26 mouse cellular contexts compared by ENCODE assay signal in genomic region chr8:25362146-25362545, GRCm38 (mm10).
DNase-seq lines count a peak whose midpoint lies in the region; ATAC-seq and TF ChIP-seq lines count a peak whose summit lies in the region.
"Had no signal": no experiment of that assay in that cellular context is flagged by ENCODE, and none has a peak within 500 bp of the region (broad histone marks: within the 10 kb centered on the region; RNA-seq: fewer than 3 reads in every experiment).

No protein-coding gene starts in this region.

- 61% methylated on average over 4 of the region's 4 CpGs for WGBS in lung, embryonic 14.5 days
- WGBS in hindbrain, postnatal 0 days = 65% methylated on average over 4 of the region's 4 CpGs

- intact Hi-C loops in left cerebral cortex, adult 2 months (cut with DNase I) = no loop called here

- H3K9me3 ChIP-seq in lung, embryonic 14.5 days (ENCODE audit: low read depth, low read length) = no peaks in the 10 kb centered on the region
- H3K9me3 ChIP-seq in E14TG2a.4 (ENCODE audit: low read length) = no peaks in the 10 kb centered on the region
- no peaks in the 10 kb centered on the region for H3K9me3 ChIP-seq in hindbrain, postnatal 0 days (ENCODE audit: low read length)
- H3K9me3 ChIP-seq: embryonic facial prominence, embryonic 10.5 days; embryonic facial prominence, embryonic 13.5 days; forebrain, embryonic 10.5 days; forebrain, embryonic 13.5 days had no signal

- no peak overlapping the region for H3K27ac ChIP-seq in lung, embryonic 14.5 days (ENCODE audit: low read depth)
- H3K27ac ChIP-seq in hindbrain, postnatal 0 days = no peak overlapping the region
- no peak overlapping the region for H3K27ac ChIP-seq in left cerebral cortex, adult 2 months
- H3K27ac ChIP-seq: embryonic facial prominence, embryonic 10.5 days; embryonic facial prominence, embryonic 13.5 days; forebrain, embryonic 10.5 days; forebrain, embryonic 13.5 days; gastrocnemius, adult 2 months; hindbrain, embryonic 14.5 days had no signal

- no peaks in the 10 kb centered on the region for H3K27me3 ChIP-seq in lung, embryonic 14.5 days (ENCODE audit: insufficient read depth, low read length)
- peaks cover 15% of the 10 kb centered on the region; the same call in 1 of the 2 replicates for H3K27me3 ChIP-seq in E14TG2a.4 (ENCODE audit: insufficient read depth, low read length)
- no peaks in the 10 kb centered on the region for H3K27me3 ChIP-seq in hindbrain, postnatal 0 days (ENCODE audit: insufficient read depth, low read length)
- H3K27me3 ChIP-seq: embryonic facial prominence, embryonic 13.5 days; forebrain, embryonic 13.5 days had no signal

- H3K4me1 ChIP-seq in lung, embryonic 14.5 days (ENCODE audit: insufficient read depth) = no peaks in the 10 kb centered on the region
- H3K4me1 ChIP-seq in E14TG2a.4 (replicated peaks; ENCODE audit: low read depth, low read length) = peaks cover 13% of the 10 kb centered on the region
- H3K4me1 ChIP-seq in hindbrain, postnatal 0 days (ENCODE audit: insufficient read depth, low read length) = no peaks in the 10 kb centered on the region

- H3K4me3 ChIP-seq in lung, embryonic 14.5 days (ENCODE audit: low read depth, low read length) = no peak overlapping the region
- no peak overlapping the region for H3K4me3 ChIP-seq in E14TG2a.4 (replicated peaks; ENCODE audit: low read length)
- no peak overlapping the region for H3K4me3 ChIP-seq in hindbrain, postnatal 0 days (ENCODE audit: low read length)
- no peak overlapping the region for H3K4me3 ChIP-seq in left cerebral cortex, adult 2 months
- H3K4me3 ChIP-seq: embryonic facial prominence, embryonic 10.5 days; embryonic facial prominence, embryonic 13.5 days; forebrain, embryonic 10.5 days; forebrain, embryonic 13.5 days; gastrocnemius, adult 2 months had no signal

- TF ChIP-seq CTCF in lung, embryonic 14.5 days (IDR thresholded peaks at IDR 0.05; ENCODE audit: low read depth) = 0 out of 2 replicates have a peak, but pooled peaks have one; percentile 5
- TF ChIP-seq CTCF in E14TG2a.4 (conservative IDR thresholded peaks at IDR 0.05; ENCODE audit: low read length) = 0 out of 2 replicates have a peak, but pooled peaks have one; percentile 1
- no peak for TF ChIP-seq CTCF in hindbrain, postnatal 0 days (IDR thresholded peaks at IDR 0.05; ENCODE audit: low read depth)
- no peak; the same call in 1 of the 2 replicates for TF ChIP-seq CTCF in left cerebral cortex, adult 2 months (IDR thresholded peaks at IDR 0.05)

- no peaks in the 10 kb centered on the region for H3K36me3 ChIP-seq in lung, embryonic 14.5 days (ENCODE audit: insufficient read depth)
- H3K36me3 ChIP-seq in E14TG2a.4 (ENCODE audit: insufficient read depth, low read length) = no peaks in the 10 kb centered on the region
- no peaks in the 10 kb centered on the region for H3K36me3 ChIP-seq in hindbrain, postnatal 0 days (ENCODE audit: insufficient read depth, low read length)
- H3K36me3 ChIP-seq: embryonic facial prominence, embryonic 10.5 days; embryonic facial prominence, embryonic 13.5 days; forebrain, embryonic 10.5 days had no signal

- no peak overlapping the region for H3K9ac ChIP-seq in lung, embryonic 14.5 days
- no peak overlapping the region for H3K9ac ChIP-seq in hindbrain, postnatal 0 days (replicated peaks; ENCODE audit: low read length)
- H3K9ac ChIP-seq: embryonic facial prominence, embryonic 13.5 days; forebrain, embryonic 13.5 days; hindbrain, embryonic 14.5 days had no signal

- no peak for DNase-seq in lung, embryonic 14.5 days
- no peak for DNase-seq in lung, postnatal 36 days
- peak; percentile 9 for DNase-seq in MEL-GATA-1-ER (ENCODE audit: extremely low read depth, low read depth)
- DNase-seq in ZHBTc4 (ENCODE audit: low read depth, low spot score) = peak; percentile 57
- no peak for DNase-seq in frontal cortex, postnatal 14 days (ENCODE audit: low spot score in 2 of 2)
- no peak for DNase-seq in hindbrain, postnatal 0 days (ENCODE audit: low spot score)
- DNase-seq in left cerebral cortex, adult 2 months (ENCODE audit: extremely low spot score in 1 of 2, low spot score in 2 of 2) = no peak
- DNase-seq: adrenal gland, postnatal 10 days; adrenal gland, postnatal 36 days; B cell, adult 2 months; cerebellum, adult 18-20 months; cerebellum, adult 9-10 months; cerebellum, postnatal 14 days; embryo, embryonic 11 days; gastrocnemius, adult 2 months; gastrocnemius, postnatal 14 days; heart, adult 11 months; heart, postnatal 36 days had no signal

- ATAC-seq in lung, embryonic 14.5 days (ENCODE audit: insufficient read depth) = no peak
- no peak for ATAC-seq in hindbrain, postnatal 0 days
- ATAC-seq: intestine, postnatal 0 days had no signal

- H3K4me2 ChIP-seq in lung, embryonic 14.5 days = no peak overlapping the region
- no peak overlapping the region for H3K4me2 ChIP-seq in hindbrain, postnatal 0 days (ENCODE audit: low read depth, low read length)
- H3K4me2 ChIP-seq: embryonic facial prominence, embryonic 13.5 days; forebrain, embryonic 13.5 days; heart, embryonic 11.5 days; hindbrain, embryonic 14.5 days had no signal

Comparison
In these comparisons a context has a peak if more than half of its experiments do, and no peak if none do; other contexts are left out.
1. DNase-seq: peak in MEL-GATA-1-ER (single experiment) and ZHBTc4 (single experiment); none in lung, embryonic 14.5 days (single experiment), lung, postnatal 36 days (single experiment), frontal cortex, postnatal 14 days (0 of 2), hindbrain, postnatal 0 days (single experiment) and left cerebral cortex, adult 2 months (0 of 2).
2. CTCF ChIP-seq: peak in lung, embryonic 14.5 days (single experiment) and E14TG2a.4 (single experiment); none in hindbrain, postnatal 0 days (single experiment) and left cerebral cortex, adult 2 months (single experiment).